Mouse (Mus musculus) limb, embryonic 14.5 days (tissue): ENCODE data around the gene Gm8369. TPM values are rescaled to one million over a fixed set of nuclear protein-coding genes. Genes with fewer than 3 reads are reported as not detected.
"Not testable (repeated sequence)": the region's sequence is repeated elsewhere in the genome, so short reads cannot be mapped to it uniquely, and the experiment has no call there.

ENCODE experiments used
- ATAC-seq: fragments of 200-750 bp; cut with Nextera tagmentation; 2 replicates; pipeline ENCODE4 v1.8.0; 2017; ENCODE audit warnings: low read depth, moderate number of reproducible peaks, moderate TSS enrichment; ENCODE audit not compliant: low FRiP score
- DNase-seq: peaks from one replicate; pipeline ENCODE4 v3.0.0-alpha.2; 2015; ENCODE audit warnings: low spot score
- H3K27ac ChIP-seq: fragments of 300-500 bp; sonication (generic); replicated peaks from 2 replicates; pipeline ENCODE4 v1.5.1; 2014; ENCODE audit warnings: low read depth, mild to moderate bottlenecking, low read length, moderate library complexity, mixed read lengths
- H3K27me3 ChIP-seq: fragments of 300-500 bp; sonication (generic); 2 replicates; pipeline ENCODE4 v1.6.1; 2014; ENCODE audit warnings: low read length, mixed read lengths; ENCODE audit not compliant: control insufficient read depth, insufficient read depth
- H3K36me3 ChIP-seq: fragments of 300-500 bp; sonication (generic); 2 replicates; pipeline ENCODE4 v1.6.1; 2014; ENCODE audit warnings: mild to moderate bottlenecking, low read length, moderate library complexity, mixed read lengths; ENCODE audit not compliant: control insufficient read depth, insufficient read depth
- H3K4me1 ChIP-seq: fragments of 300-500 bp; sonication (generic); 2 replicates; pipeline ENCODE4 v1.6.1; 2014; ENCODE audit warnings: antibody characterized with exemption, low read length, mixed read lengths; ENCODE audit not compliant: control insufficient read depth, insufficient read depth
- H3K4me2 ChIP-seq: fragments of 300-500 bp; sonication (generic); replicated peaks from 2 replicates; pipeline ENCODE4 v1.6.1; 2014; ENCODE audit warnings: low read depth, mild to moderate bottlenecking, low read length, moderate library complexity; ENCODE audit not compliant: severe bottlenecking
- H3K4me3 ChIP-seq: fragments of 300-500 bp; sonication (generic); replicated peaks from 2 replicates; pipeline ENCODE4 v1.5.1; 2014; ENCODE audit warnings: low read length
- H3K9ac ChIP-seq: fragments of 300-500 bp; sonication (generic); 2 replicates; pipeline ENCODE4 v1.6.1; 2014; ENCODE audit warnings: mild to moderate bottlenecking, low read depth, low read length, moderate library complexity; ENCODE audit not compliant: severe bottlenecking
- H3K9me3 ChIP-seq: fragments of 300-500 bp; sonication (generic); 2 replicates; pipeline ENCODE4 v1.6.1; 2016; ENCODE audit warnings: low read length; ENCODE audit not compliant: control insufficient read depth
- POLR2A ChIP-seq: fragments of 200-500 bp; IDR thresholded peaks from 2 replicates; pipeline ENCODE4 v1.8.0; 2012; ENCODE audit warnings: inconsistent platforms, mild to moderate bottlenecking, moderate library complexity, borderline replicate concordance; ENCODE audit not compliant: insufficient read depth, insufficient read length; ENCODE audit errors: extremely low read depth
- WGBS: fragments of 180-500 bp; shearing (Covaris S2); extraction: QIAGEN DNeasy Blood & Tissue Kit; methylation state at CpG from one replicate; pipeline ENCODE4 v1.1.7; 2014; 5-methylcytosine and 5-hydroxymethylcytosine counted together
- polyA plus RNA-seq, 2 experiments: library from polyadenylated mRNA; depleted of rRNA in 1 of 2; stranded (reverse) in 1 of 2; unstranded in 1 of 2; fragments of >200 nt; fragmentation: Nextera tagmentation in 1 of 2; extraction: Ambion mirVana in 1 of 2; gene quantifications; 2 replicates each; pipeline versions ENCODE4 v1.2.1 to v1.2.3; 2012 to 2014

Gene Gm8369
- polyA plus RNA-seq, 2 experiments: 0.11 TPM; not detected in 1

DNA sequence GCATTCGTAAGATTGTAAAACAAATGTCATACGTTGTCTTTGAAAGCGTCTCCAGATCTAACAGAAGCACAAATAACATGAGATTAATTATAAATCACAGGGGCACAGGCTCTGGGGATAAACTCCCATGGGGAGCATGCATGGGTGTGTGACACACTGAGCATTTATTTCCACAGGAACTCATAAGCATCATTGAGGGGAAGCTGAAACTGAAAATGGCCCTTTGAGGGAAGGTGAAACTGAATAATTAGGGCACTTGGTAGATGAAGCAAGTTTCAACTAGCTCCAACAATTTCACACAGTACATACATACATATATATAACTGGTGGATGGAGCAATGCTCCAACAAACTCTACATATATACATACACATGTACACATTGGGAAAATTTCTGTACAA, 8.8 kb downstream of the Gm8369 start:
- no peak for TF ChIP-seq POLR2A
- H3K4me1 ChIP-seq: no peaks in the 10 kb centered on the region

DNA sequence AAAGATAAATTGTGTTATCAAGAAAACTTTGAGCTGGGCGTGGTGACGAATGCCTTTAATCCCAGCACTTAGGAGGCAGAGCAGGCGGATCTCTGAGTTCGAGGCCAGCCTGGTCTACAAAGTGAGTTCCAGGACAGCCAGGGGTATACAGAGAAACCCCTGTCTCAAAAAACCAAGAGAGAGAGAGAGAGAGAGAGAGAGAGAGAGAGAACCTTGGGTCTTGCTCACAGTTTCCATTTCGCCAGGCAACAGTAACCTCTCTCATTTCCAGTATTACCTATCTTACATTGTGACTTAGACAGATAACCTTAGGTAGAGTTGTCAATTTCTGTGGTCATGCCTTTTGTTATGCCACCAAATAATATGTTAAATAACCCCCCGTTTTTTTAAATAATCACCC, 10.6 kb downstream of the Gm8369 start:
- WGBS: 81% methylated on average over 6 of the region's 6 CpGs
- no peak overlapping the region for H3K27ac ChIP-seq

More for the DNA sequence above, 8.8 kb downstream of the Gm8369 start:
- no peak overlapping the region for H3K9ac ChIP-seq
- no peak overlapping the region for H3K27ac ChIP-seq
- no peak overlapping the region for H3K4me3 ChIP-seq
- H3K9me3 ChIP-seq: no peaks in the 10 kb centered on the region
- no peaks in the 10 kb centered on the region for H3K27me3 ChIP-seq
- no peak overlapping the region for H3K4me2 ChIP-seq
- no peaks in the 10 kb centered on the region for H3K36me3 ChIP-seq
- DNase-seq (no peak), ATAC-seq (no peak)
- 85% methylated on average over 3 of the region's 3 CpGs for WGBS

DNA sequence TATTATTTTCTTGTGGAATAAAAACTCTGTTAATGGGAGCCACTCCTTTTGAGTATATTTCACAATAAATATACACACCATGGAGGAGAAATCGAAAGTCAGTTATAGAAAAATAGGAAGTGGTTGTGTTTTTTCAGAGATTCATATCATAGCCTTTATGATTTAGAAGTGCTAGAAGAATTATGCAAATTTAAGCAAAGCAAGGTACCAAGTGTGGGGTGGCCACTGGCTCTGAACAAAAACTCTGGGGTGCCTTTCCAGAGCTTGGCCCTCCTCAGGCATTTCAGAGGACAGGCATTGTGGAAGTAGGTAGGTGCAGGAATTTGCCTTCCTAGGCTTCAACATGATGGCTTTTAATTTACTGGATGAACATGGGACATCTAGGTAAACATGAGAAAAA, 11.6 kb downstream of the Gm8369 start:
- not testable (repeated sequence) for H3K27ac ChIP-seq, H3K9me3 ChIP-seq, ATAC-seq, H3K4me3 ChIP-seq, H3K27me3 ChIP-seq, H3K36me3 ChIP-seq, H3K4me2 ChIP-seq, H3K4me1 ChIP-seq, DNase-seq, H3K9ac ChIP-seq
- WGBS: 78% methylated on average over 1 of the region's 1 CpGs

More for the DNA sequence above, 10.6 kb downstream of the Gm8369 start:
- DNase-seq (no peak), ATAC-seq (no peak)
- H3K36me3 ChIP-seq: no peaks in the 10 kb centered on the region
- no peaks in the 10 kb centered on the region for H3K9me3 ChIP-seq
- no peaks in the 10 kb centered on the region for H3K4me1 ChIP-seq
- TF ChIP-seq POLR2A: no peak
- H3K4me2 ChIP-seq: no peak overlapping the region
- H3K9ac ChIP-seq: no peak overlapping the region
- H3K27me3 ChIP-seq: no peaks in the 10 kb centered on the region
- H3K4me3 ChIP-seq: no peak overlapping the region

DNA sequence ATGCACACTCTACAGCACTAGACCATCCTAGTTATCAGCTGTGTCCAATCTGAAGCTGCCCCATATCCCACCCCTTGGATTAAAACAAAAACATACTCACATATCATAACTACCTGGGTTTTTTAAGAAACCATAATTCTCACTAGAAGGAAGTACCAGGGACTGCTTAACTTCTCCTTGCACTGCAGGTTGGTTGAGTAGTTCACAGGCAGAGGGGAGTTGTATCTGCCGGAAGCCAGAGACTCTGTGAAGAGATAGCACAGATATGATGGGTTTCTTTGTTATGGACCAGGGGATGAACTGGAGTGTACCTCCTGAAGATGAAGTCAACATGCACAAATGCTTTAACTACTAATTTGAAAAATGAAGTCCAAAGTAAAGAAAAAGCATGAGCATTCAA, 15.1 kb downstream of the Gm8369 start:
- Histone ChIP-seq H3K27ac (no peak overlapping the region), H3K9ac (no peak overlapping the region), H3K4me3 (no peak overlapping the region), H3K9me3 (no peaks in the 10 kb centered on the region), H3K36me3 (no peaks in the 10 kb centered on the region), H3K4me1 (no peaks in the 10 kb centered on the region), H3K27me3 (no peaks in the 10 kb centered on the region), H3K4me2 (no peak overlapping the region)
- DNase-seq: no peak
- WGBS: 85% methylated on average over 1 of the region's 1 CpGs
- no peak for TF ChIP-seq POLR2A
- no peak for ATAC-seq

DNA sequence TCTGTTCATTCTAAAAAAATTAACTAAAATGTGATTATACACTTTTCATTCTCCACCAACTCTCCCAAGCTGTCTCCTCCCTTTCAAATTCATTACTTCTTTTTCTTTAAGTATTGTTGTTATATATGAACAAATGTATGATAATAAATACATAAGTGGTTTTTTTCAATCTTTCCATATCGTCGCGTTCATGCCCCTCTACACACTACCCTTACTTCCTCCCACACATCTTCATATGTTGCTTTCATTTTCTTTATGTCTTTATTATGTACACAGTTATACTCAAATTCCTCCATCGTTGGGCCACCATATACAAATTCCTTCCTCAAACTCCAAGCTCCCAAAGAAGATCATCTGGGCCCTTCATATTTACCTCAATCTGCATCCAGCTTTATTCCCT, 15.6 kb downstream of the Gm8369 start:
- H3K4me1 ChIP-seq: no peaks in the 10 kb centered on the region
- WGBS: 87% methylated on average over 4 of the region's 4 CpGs
- no peak overlapping the region for H3K4me3 ChIP-seq
- H3K27me3 ChIP-seq: no peaks in the 10 kb centered on the region
- no peak overlapping the region for H3K9ac ChIP-seq
- no peak overlapping the region for H3K27ac ChIP-seq
- no peaks in the 10 kb centered on the region for H3K36me3 ChIP-seq
- ATAC-seq: no peak
- no peak for DNase-seq
- H3K4me2 ChIP-seq: no peak overlapping the region
- no peaks in the 10 kb centered on the region for H3K9me3 ChIP-seq
- no peak for TF ChIP-seq POLR2A

DNA sequence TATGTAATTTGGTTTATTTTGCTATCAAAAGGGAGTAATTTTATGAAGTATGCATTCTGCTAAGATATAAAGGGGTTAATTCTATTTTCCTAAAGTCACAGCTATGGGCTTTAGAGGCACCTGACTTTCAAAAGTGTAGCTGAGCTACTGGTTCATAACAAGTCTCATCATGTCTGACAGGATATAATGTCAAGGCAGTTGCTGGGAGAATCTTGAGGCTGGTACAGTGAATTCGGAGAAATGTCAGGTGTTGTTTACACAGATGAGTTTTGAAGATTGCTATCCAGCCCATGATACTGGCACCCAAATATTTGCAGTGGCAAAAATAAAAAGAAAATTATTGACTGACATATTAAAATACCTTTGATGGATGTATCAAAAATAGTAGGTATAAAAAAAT, 19.1 kb downstream of the Gm8369 start:
- no peak overlapping the region for H3K9ac ChIP-seq
- H3K9me3 ChIP-seq: no peaks in the 10 kb centered on the region
- DNase-seq: no peak
- H3K36me3 ChIP-seq: no peaks in the 10 kb centered on the region
- no peaks in the 10 kb centered on the region for H3K27me3 ChIP-seq
- TF ChIP-seq POLR2A: no peak
- no peak overlapping the region for H3K4me2 ChIP-seq
- WGBS: 86% methylated on average over 1 of the region's 1 CpGs
- no peaks in the 10 kb centered on the region for H3K4me1 ChIP-seq
- no peak overlapping the region for H3K4me3 ChIP-seq
- no peak for ATAC-seq
- H3K27ac ChIP-seq: no peak overlapping the region
